Mouse (Mus musculus) cerebellum, adult 11 months (tissue): ENCODE data around the gene 4930519P11Rik.
A peak's percentile ranks its signal among the peaks of the same experiment; 100 is the strongest.

Experiments
- DNase-seq: peaks from one replicate; pipeline ENCODE4 v3.0.0; 2022

The 4930519P11Rik gene

GRCm38 (mm10) chr2:154613118-154614115 lies at the start of gene 4930519P11Rik, which contains the start of gene Zfp341:
TSS of gene 4930519P11Rik (minus strand) at chr2:154613437.
TSS of gene Zfp341 (plus strand) at chr2:154613297.
- DNase-seq = peak; percentile 87

GRCm38 (mm10) chr2:154659531-154660074 lies 46.4 kb upstream of the 4930519P11Rik start:
- no peak for DNase-seq

DNA sequence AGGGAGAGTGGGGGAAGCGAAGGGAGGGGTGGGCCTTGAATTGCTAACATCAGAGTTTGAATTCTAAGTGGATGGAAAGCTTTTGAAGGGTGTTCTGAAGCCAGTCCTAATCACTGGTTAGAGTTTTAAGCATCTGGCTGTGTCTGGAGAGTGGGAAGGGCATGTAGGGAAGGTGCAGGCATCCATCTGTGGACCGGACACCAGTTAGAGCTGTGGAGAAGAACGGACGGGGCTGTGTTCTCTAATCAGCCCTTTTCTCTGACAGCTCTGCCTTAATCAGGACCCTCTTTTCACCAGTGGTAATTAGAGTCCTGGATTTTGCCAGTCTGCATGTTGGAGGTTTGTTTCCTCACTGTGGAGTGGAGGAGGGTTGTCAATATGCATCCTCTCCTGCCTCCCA lies 45.8 kb upstream of the 4930519P11Rik start:
- no peak for DNase-seq

- DNase-seq = no peak
Observed at GRCm38 (mm10) chr2:154657486-154658237, 44.4 kb upstream of the 4930519P11Rik start.

DNA sequence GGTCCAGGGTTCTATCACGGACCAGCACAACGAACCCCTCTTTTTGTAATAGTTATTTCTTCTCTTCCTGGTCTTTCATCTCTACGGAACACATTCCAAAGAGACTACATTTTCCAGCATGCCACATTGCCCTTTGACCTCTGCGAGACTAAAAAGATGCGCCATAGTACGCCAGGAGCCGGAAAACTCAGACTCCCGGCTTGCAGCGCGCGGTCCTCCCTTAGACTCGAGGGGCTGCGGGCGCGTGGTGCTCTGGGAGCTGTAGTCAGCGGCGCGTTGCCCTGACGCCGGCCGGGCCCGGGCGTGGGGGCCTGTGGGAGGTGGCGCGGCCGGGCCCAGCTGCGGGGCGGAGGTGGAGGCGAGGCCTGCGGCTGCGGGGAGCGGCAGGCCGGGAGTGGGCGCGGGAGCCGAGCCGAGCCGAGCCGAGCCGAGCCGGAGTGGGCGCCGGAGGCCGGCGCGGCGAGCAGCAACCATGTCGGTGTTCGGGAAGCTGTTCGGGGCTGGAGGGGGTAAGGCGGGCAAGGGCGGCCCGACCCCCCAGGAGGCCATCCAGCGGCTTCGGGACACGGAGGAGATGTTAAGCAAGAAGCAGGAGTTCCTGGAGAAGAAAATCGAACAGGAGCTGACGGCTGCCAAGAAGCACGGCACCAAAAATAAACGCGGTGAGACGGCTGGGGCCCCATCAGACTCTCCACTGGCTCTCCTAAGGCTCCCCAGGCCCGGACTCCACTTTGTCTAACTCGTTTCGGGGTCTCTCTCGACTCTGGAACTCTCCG lies 43.7 kb upstream of the 4930519P11Rik start:
- DNase-seq = peak; percentile 95

- no peak for DNase-seq
Observed at GRCm38 (mm10) chr2:154655878-154656414, 42.7 kb upstream of the 4930519P11Rik start.

- no peak for DNase-seq
Observed at GRCm38 (mm10) chr2:154654976-154655375, 41.7 kb upstream of the 4930519P11Rik start.

- DNase-seq = no peak
Observed at GRCm38 (mm10) chr2:154651363-154651762, 38.1 kb upstream of the 4930519P11Rik start, which contains the start of gene Chmp4b. TSS of gene Chmp4b (plus strand) at chr2:154651705.

DNA sequence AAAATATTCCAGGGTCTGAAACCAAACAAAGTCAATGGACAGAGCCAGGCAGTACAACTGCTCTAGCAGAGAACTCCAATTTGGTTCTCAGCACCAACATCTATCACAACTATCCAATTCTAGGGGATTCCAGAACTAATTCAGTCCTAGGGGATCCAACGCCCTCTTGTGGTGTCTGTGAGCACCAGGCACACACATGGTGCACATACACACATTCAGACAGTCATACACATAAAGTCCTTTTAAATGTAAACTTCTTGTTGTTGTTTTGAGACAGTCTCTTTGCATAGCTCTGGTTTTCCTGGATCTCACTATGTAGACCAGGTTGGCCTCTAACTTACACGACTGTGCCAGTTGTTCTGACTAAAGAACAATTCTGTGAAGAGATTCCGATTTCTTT lies 37.2 kb upstream of the 4930519P11Rik start:
- no peak for DNase-seq

DNA sequence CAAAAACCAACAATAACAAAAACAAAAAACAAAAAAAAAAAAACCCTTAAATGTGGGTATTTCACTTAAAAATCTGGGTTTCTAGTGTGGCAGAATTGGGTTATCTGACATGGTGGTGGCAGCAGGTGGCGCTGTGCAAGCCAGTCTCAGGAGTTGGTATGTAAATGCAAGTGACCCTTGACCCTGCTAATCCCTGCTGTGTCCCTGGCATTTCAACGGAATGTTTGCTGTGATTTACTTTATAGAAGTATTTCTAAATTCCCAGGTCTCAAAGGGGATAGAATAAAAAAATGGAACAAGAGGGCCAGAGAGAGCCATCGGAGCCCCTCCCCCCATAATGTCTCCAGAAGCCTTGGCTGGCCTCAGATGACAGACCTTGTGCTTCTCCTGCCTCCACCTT lies 34.8 kb upstream of the 4930519P11Rik start:
- no peak for DNase-seq

DNA sequence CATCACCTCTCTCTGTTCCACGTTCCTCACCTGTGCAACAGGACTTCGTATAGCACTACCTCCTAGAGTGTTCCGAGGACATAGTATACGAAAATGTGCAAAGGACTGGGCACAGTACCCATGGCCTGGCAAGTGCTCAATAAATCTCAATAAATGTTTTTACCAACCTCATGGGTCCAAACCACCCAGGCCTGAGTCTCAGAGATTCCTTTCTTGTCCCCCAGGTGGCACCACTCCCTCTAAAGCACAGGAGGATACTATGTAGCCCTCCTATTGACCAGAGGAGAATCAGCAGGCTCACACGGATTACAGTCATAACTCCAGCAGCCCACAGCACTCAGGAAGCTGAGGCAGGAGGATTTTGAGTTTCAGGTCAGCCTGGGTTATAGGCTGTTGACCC lies 33.4 kb upstream of the 4930519P11Rik start:
- DNase-seq = no peak

DNA sequence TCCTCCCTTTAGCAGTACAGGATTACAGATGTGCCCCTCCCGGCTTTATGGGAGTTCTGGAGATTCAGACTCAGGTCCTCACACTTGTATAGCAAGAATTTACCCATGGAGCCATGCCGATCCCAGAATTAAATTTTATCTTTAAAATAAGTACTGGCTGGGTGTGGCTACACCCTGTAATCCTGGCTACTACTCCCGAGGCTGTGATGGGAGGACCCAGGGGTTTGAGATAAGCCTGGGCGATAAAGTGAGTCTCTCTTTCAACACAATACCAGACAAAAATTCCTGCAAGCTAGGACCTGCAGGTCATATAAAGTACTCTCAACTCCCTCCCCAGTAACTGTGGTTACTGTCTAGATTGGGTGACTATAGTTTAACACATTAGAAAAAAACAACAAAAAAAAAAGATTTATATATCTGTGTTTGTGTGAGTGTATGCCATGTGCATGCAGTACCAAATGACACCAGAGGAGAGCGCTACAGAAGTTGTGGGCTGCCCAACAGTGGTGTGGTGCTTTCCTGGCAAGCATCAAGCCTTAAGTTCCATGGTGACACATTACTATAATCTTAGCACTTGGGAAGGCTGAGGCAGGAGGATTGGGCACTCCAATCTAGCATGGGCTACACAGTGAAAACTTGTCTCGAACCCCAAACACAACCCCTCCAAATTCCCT lies 29.6 kb upstream of the 4930519P11Rik start:
- DNase-seq = no peak

GRCm38 (mm10) chr2:154642005-154642459 lies 28.8 kb upstream of the 4930519P11Rik start:
- DNase-seq = no peak

DNA sequence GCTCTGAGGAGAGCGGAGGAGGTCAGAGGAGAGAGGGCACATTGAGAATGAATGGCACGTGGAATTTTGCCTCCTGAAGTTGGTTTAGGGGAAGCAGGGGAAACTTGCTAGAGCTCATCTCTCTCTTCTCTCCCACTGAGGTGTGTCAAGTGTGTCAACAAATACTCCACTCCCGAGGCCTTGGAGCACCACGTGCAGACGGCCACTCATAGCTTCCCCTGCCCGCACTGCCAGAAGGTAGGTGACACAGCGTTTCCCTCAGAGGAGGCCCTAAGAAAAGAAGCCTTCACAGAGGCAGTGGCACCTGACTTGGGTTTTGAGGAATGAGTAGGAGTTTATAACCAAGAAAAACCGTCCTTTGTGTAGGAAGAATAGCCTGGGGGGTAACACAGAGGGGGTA lies 27.9 kb upstream of the 4930519P11Rik start:
- DNase-seq = no peak

GRCm38 (mm10) chr2:154639115-154639514 lies 25.9 kb upstream of the 4930519P11Rik start:
- DNase-seq = no peak

DNA sequence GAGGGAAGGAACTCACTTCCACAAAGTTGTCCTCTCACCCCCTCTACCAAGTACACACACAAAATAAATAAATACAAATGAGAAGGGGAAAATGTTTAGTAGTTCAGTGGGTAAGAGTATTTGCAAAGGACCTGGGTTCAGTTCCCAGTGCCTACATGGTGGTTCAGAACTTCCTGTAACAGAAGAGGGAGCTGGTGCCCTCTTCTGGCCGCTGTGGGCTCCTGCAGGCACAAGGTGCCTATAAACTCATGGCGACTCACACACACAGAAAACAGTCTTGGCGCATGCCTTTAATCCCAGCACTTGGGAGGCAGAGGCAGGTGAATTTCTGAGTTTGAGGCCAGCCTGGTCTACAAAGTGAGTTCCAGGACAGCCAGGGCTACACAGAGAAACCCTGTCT lies 25.3 kb upstream of the 4930519P11Rik start:
- DNase-seq = no peak

DNA sequence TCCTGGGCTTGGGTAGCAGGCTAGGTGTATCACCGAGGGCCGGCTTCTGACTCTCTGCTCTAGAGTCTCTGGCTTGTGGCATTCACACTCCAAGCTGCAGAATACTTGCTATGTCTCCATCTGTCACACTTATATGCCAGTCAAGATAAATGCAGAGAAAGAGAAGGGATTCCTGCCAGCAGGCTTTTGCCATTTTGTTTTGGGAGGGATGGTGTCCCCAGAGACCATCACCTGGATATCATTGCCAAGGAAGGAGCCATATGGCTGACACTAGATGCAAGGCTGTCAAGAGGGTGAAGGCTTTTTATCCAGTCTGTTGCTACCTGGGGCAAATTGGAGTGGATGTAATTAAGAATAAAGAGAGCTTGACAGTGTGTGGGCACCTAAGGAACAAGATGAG lies 22.6 kb upstream of the 4930519P11Rik start:
- DNase-seq = no peak

DNA sequence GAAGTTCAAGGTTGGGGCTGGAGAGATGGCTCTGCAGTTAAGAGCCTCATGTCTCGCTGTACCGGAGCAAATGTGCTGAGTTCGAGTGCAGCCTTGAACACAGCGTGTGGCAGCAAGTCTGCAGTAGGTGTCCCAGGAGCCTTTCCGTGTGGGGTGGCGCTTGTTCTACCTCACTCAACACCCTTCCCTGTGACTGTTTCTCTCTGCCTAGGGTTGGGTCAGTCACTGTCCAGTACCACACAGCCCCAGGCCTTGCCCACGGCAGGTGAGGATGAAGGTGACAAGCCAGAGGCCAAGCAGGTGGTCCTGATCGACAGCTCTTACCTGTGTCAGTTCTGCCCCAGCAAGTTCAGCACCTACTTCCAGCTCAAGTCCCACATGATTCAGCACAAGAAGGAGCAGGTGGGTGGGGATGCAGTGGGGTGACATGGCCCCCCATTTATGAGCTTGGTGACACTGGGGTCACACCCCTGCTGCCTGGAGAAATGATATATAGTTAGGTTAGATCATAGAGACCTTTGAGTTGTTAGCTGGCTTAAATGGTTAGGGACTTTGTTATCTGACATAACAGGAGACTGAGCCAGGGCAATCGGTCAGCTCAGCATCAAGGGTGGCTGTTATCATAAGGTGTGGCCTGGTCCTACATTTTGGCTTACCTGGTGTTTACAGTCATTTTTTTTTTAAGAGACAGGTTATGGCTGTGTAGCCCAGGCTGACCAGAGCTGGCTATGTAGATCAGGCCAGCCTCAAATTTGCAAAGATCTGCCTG lies 20.8 kb upstream of the 4930519P11Rik start:
- DNase-seq = no peak

DNA sequence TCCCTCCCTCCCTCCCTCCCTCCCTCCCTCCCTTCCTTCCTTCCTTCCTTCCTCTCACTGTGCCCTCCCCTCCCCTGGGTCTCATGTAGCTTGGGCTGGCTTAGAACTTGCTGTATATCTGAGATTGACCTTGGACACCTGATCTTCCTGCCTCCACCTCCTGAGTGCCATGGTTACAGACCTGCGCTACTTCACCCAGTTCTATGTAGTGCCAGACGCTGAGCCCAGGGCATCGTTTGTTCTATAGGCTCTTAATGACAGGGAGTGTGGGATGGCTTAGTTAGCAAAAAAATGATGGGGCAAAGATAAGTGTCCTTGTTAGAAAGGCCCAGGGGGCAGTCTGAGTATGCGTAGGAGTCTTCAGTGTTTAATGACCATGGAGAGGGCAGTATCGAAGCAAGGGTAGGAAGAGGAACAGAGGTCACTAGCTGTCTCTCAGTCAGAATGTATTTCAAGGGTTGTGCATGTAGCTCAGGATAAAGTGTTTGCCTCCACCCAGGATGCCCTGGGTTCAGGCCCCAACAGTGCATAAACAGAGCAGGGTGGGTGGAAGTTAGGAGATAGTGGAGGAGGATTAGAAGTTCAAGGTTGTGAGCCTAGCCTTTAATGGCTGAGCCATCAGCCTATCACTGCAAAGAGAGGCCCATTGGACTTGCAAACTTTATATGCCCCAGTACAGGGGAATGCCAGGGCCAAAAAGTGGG lies 20.0 kb upstream of the 4930519P11Rik start:
- DNase-seq = no peak

- DNase-seq = no peak
Observed at GRCm38 (mm10) chr2:154632203-154632780, 19.1 kb upstream of the 4930519P11Rik start.
